Mouse (Mus musculus): ENCODE measurements around the gene Samd5. TPM values are rescaled to one million over a fixed set of nuclear protein-coding genes. Genes with fewer than 3 reads are reported as not detected.
A peak's percentile ranks its signal among the peaks of the same experiment; 100 is the strongest.

The Samd5 gene
- polyA plus RNA-seq, 1 experiment from 2014 or later: 15.1 TPM

- Histone ChIP-seq H3K9me3 (ENCODE audit: control insufficient read depth, low read length) (no peaks in the 10 kb centered on the region), H3K4me3 (ENCODE audit: low read depth, low read length) (peak overlapping the region; percentile 85), H3K27me3 (replicated peaks; ENCODE audit: control insufficient read depth, insufficient read depth, low read length) (no peaks in the 10 kb centered on the region), H3K9ac (ENCODE audit: low read length) (no peak overlapping the region), H3K4me1 (replicated peaks; ENCODE audit: control insufficient read depth, insufficient read depth, low read length) (peaks cover 18% of the 10 kb centered on the region), H3K27ac (ENCODE audit: low read depth) (no peak overlapping the region), H3K4me2 (ENCODE audit: low read length) (peak overlapping the region; percentile 93), H3K36me3 (ENCODE audit: control insufficient read depth, insufficient read depth, low read length) (0 out of 2 replicates have a peak, but pooled peaks cover 3% of the 10 kb centered on the region)
- ATAC-seq (replicated peaks; ENCODE audit: low FRiP score, low TSS enrichment, low read depth): no peak
- WGBS: 85% methylated on average over 5 of the region's 5 CpGs
- DNase-seq (ENCODE audit: low spot score): no peak
Observed at GRCm38 (mm10) chr10:9672751-9673150, 2.3 kb downstream of the Samd5 start.

GRCm38 (mm10) chr10:9670351-9670750 lies 4.7 kb downstream of the Samd5 start:
- no peak overlapping the region for H3K27ac ChIP-seq (ENCODE audit: low read depth)
- H3K4me3 ChIP-seq (ENCODE audit: low read depth, low read length): no peak overlapping the region
- peaks cover 11% of the 10 kb centered on the region for H3K4me1 ChIP-seq (replicated peaks; ENCODE audit: control insufficient read depth, insufficient read depth, low read length)
- DNase-seq (ENCODE audit: low spot score): no peak
- no peaks in the 10 kb centered on the region for H3K27me3 ChIP-seq (replicated peaks; ENCODE audit: control insufficient read depth, insufficient read depth, low read length)
- 85% methylated on average over 6 of the region's 6 CpGs for WGBS
- H3K36me3 ChIP-seq (ENCODE audit: control insufficient read depth, insufficient read depth, low read length): 0 out of 2 replicates have a peak, but pooled peaks cover 3% of the 10 kb centered on the region
- H3K9me3 ChIP-seq (ENCODE audit: control insufficient read depth, low read length): no peaks in the 10 kb centered on the region
- no peak overlapping the region for H3K4me2 ChIP-seq (ENCODE audit: low read length)
- H3K9ac ChIP-seq (ENCODE audit: low read length): no peak overlapping the region
- no peak for ATAC-seq (replicated peaks; ENCODE audit: low FRiP score, low TSS enrichment, low read depth)

- Histone ChIP-seq H3K4me3 (ENCODE audit: low read depth, low read length) (no peak overlapping the region), H3K27me3 (replicated peaks; ENCODE audit: control insufficient read depth, insufficient read depth, low read length) (no peaks in the 10 kb centered on the region), H3K4me1 (replicated peaks; ENCODE audit: control insufficient read depth, insufficient read depth, low read length) (peaks cover 11% of the 10 kb centered on the region), H3K27ac (ENCODE audit: low read depth) (no peak overlapping the region), H3K36me3 (ENCODE audit: control insufficient read depth, insufficient read depth, low read length) (0 out of 2 replicates have a peak, but pooled peaks cover 3% of the 10 kb centered on the region), H3K9ac (ENCODE audit: low read length) (no peak overlapping the region), H3K9me3 (ENCODE audit: control insufficient read depth, low read length) (no peaks in the 10 kb centered on the region), H3K4me2 (ENCODE audit: low read length) (no peak overlapping the region)
- WGBS: 78% methylated on average over 4 of the region's 4 CpGs
- no peak for DNase-seq (ENCODE audit: low spot score)
- no peak for ATAC-seq (replicated peaks; ENCODE audit: low FRiP score, low TSS enrichment, low read depth)
Observed at GRCm38 (mm10) chr10:9668791-9669190, 6.2 kb downstream of the Samd5 start.

- DNase-seq (ENCODE audit: low spot score): no peak
- Histone ChIP-seq H3K27me3 (replicated peaks; ENCODE audit: control insufficient read depth, insufficient read depth, low read length) (no peaks in the 10 kb centered on the region), H3K36me3 (ENCODE audit: control insufficient read depth, insufficient read depth, low read length) (no peaks in the 10 kb centered on the region), H3K9me3 (ENCODE audit: control insufficient read depth, low read length) (no peaks in the 10 kb centered on the region), H3K9ac (ENCODE audit: low read length) (no peak overlapping the region), H3K4me3 (ENCODE audit: low read depth, low read length) (no peak overlapping the region), H3K4me2 (ENCODE audit: low read length) (no peak overlapping the region), H3K27ac (ENCODE audit: low read depth) (no peak overlapping the region), H3K4me1 (replicated peaks; ENCODE audit: control insufficient read depth, insufficient read depth, low read length) (peaks cover 23% of the 10 kb centered on the region)
- 89% methylated on average over 5 of the region's 5 CpGs for WGBS
- ATAC-seq (replicated peaks; ENCODE audit: low FRiP score, low TSS enrichment, low read depth): no peak
Observed at GRCm38 (mm10) chr10:9652946-9653345, 22.1 kb downstream of the Samd5 start.

- H3K36me3 ChIP-seq (ENCODE audit: control insufficient read depth, insufficient read depth, low read length): no peaks in the 10 kb centered on the region
- H3K4me3 ChIP-seq (ENCODE audit: low read depth, low read length): no peak overlapping the region
- H3K27ac ChIP-seq (ENCODE audit: low read depth): no peak overlapping the region
- no peaks in the 10 kb centered on the region for H3K9me3 ChIP-seq (ENCODE audit: control insufficient read depth, low read length)
- DNase-seq (ENCODE audit: low spot score) (no peak), ATAC-seq (replicated peaks; ENCODE audit: low FRiP score, low TSS enrichment, low read depth) (no peak)
- H3K27me3 ChIP-seq (replicated peaks; ENCODE audit: control insufficient read depth, insufficient read depth, low read length): no peaks in the 10 kb centered on the region
- WGBS: 34% methylated on average over 6 of the region's 6 CpGs
- H3K9ac ChIP-seq (ENCODE audit: low read length): no peak overlapping the region
- no peak overlapping the region for H3K4me2 ChIP-seq (ENCODE audit: low read length)
- peaks cover 31% of the 10 kb centered on the region for H3K4me1 ChIP-seq (replicated peaks; ENCODE audit: control insufficient read depth, insufficient read depth, low read length)
Observed at GRCm38 (mm10) chr10:9650050-9650825, 24.8 kb downstream of the Samd5 start.

GRCm38 (mm10) chr10:9648464-9648863 lies 26.5 kb downstream of the Samd5 start:
- Histone ChIP-seq H3K36me3 (ENCODE audit: control insufficient read depth, insufficient read depth, low read length) (no peaks in the 10 kb centered on the region), H3K27ac (ENCODE audit: low read depth) (no peak overlapping the region), H3K4me3 (ENCODE audit: low read depth, low read length) (no peak overlapping the region), H3K27me3 (replicated peaks; ENCODE audit: control insufficient read depth, insufficient read depth, low read length) (no peaks in the 10 kb centered on the region), H3K4me2 (ENCODE audit: low read length) (no peak overlapping the region), H3K9ac (ENCODE audit: low read length) (no peak overlapping the region), H3K4me1 (replicated peaks; ENCODE audit: control insufficient read depth, insufficient read depth, low read length) (peaks cover 34% of the 10 kb centered on the region), H3K9me3 (ENCODE audit: control insufficient read depth, low read length) (no peaks in the 10 kb centered on the region)
- 39% methylated on average over 2 of the region's 2 CpGs for WGBS
- ATAC-seq (replicated peaks; ENCODE audit: low FRiP score, low TSS enrichment, low read depth): no peak
- no peak for DNase-seq (ENCODE audit: low spot score)

- DNase-seq (ENCODE audit: low spot score) (no peak), ATAC-seq (replicated peaks; ENCODE audit: low FRiP score, low TSS enrichment, low read depth) (no peak)
- Histone ChIP-seq H3K27me3 (replicated peaks; ENCODE audit: control insufficient read depth, insufficient read depth, low read length) (no peaks in the 10 kb centered on the region), H3K27ac (ENCODE audit: low read depth) (no peak overlapping the region), H3K4me2 (ENCODE audit: low read length) (no peak overlapping the region), H3K36me3 (ENCODE audit: control insufficient read depth, insufficient read depth, low read length) (no peaks in the 10 kb centered on the region), H3K9ac (ENCODE audit: low read length) (no peak overlapping the region), H3K4me1 (replicated peaks; ENCODE audit: control insufficient read depth, insufficient read depth, low read length) (peaks cover 37% of the 10 kb centered on the region), H3K4me3 (ENCODE audit: low read depth, low read length) (no peak overlapping the region), H3K9me3 (ENCODE audit: control insufficient read depth, low read length) (no peaks in the 10 kb centered on the region)
- WGBS: 61% methylated on average over 6 of the region's 6 CpGs
Observed at GRCm38 (mm10) chr10:9647741-9648140, 27.3 kb downstream of the Samd5 start.

GRCm38 (mm10) chr10:9646391-9646790 lies 28.6 kb downstream of the Samd5 start:
- no peak overlapping the region for H3K4me2 ChIP-seq (ENCODE audit: low read length)
- H3K4me1 ChIP-seq (replicated peaks; ENCODE audit: control insufficient read depth, insufficient read depth, low read length): peaks cover 36% of the 10 kb centered on the region
- no peak for DNase-seq (ENCODE audit: low spot score)
- no peaks in the 10 kb centered on the region for H3K36me3 ChIP-seq (ENCODE audit: control insufficient read depth, insufficient read depth, low read length)
- 70% methylated on average over 3 of the region's 3 CpGs for WGBS
- no peak overlapping the region for H3K9ac ChIP-seq (ENCODE audit: low read length)
- no peaks in the 10 kb centered on the region for H3K27me3 ChIP-seq (replicated peaks; ENCODE audit: control insufficient read depth, insufficient read depth, low read length)
- no peaks in the 10 kb centered on the region for H3K9me3 ChIP-seq (ENCODE audit: control insufficient read depth, low read length)
- H3K27ac ChIP-seq (ENCODE audit: low read depth): no peak overlapping the region
- H3K4me3 ChIP-seq (ENCODE audit: low read depth, low read length): no peak overlapping the region
- ATAC-seq (replicated peaks; ENCODE audit: low FRiP score, low TSS enrichment, low read depth): no peak

- Histone ChIP-seq H3K36me3 (ENCODE audit: control insufficient read depth, insufficient read depth, low read length) (no peaks in the 10 kb centered on the region), H3K9me3 (ENCODE audit: control insufficient read depth, low read length) (no peaks in the 10 kb centered on the region), H3K4me1 (replicated peaks; ENCODE audit: control insufficient read depth, insufficient read depth, low read length) (peaks cover 33% of the 10 kb centered on the region), H3K27ac (ENCODE audit: low read depth) (no peak overlapping the region), H3K27me3 (replicated peaks; ENCODE audit: control insufficient read depth, insufficient read depth, low read length) (no peaks in the 10 kb centered on the region), H3K4me3 (ENCODE audit: low read depth, low read length) (no peak overlapping the region), H3K4me2 (ENCODE audit: low read length) (no peak overlapping the region), H3K9ac (ENCODE audit: low read length) (no peak overlapping the region)
- DNase-seq (ENCODE audit: low spot score) (no peak), ATAC-seq (replicated peaks; ENCODE audit: low FRiP score, low TSS enrichment, low read depth) (no peak)
- WGBS: 69% methylated on average over 6 of the region's 6 CpGs
Observed at GRCm38 (mm10) chr10:9643531-9643930, 31.5 kb downstream of the Samd5 start.
